Mouse (Mus musculus) fat pad, adult 2 months (tissue): Measurements from ENCODE around the gene Fancg.
"Not testable (repeated sequence)": the region's sequence is repeated elsewhere in the genome, so short reads cannot be mapped to it uniquely, and the experiment has no call there.

Experiments
- DNase-seq: peaks from one replicate; pipeline ENCODE4 v3.0.0-alpha.2; 2011; ENCODE audit warnings: low read depth, low spot score; ENCODE audit errors: extremely low read depth

The Fancg gene

DNA sequence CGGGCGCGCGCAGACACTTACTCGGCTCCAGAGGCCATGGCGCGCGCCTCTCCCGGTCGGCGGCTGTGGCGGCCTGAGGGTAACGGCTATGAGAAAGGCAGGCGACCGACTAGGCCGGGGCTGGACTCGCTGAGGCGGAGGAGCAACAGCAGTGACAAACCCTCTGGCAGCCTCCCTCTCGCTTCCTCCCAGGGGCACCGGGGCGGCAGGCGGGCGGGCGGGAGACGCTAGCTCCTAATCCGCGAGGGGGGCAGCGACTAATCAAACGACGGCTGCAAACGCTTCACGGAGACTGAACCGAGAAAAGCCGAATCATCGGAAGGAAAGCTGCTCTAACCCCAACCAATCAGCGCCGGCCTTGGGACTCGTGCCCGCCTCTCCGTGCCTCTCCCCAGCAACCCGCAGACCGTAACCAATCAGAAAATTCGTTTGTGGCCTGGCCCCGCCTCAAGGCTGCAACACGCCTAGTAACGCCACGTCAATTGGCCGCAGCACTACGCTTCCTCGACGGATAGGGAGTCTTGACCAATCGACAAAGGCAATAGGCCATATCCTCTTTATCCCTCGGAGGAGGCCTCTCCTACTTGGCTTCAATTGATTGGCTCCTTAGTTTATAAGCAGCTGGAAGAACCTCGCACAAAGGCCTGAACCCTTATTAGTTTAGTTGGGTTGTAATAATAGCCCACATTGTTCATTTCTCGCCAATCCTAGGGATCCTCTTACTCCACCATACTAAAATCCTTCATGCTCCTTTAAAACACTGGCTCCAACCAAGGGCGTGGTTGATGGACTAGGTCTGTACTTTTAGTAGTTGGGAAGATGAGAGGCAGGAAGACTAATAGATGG lies 9.9 kb downstream of the Fancg start, which contains the start of gene Vcp:
Gene Vcp, minus strand, starts transcription at position 367 of the 846 bp plus-strand sequence.
- DNase-seq = peak; percentile 97

DNA sequence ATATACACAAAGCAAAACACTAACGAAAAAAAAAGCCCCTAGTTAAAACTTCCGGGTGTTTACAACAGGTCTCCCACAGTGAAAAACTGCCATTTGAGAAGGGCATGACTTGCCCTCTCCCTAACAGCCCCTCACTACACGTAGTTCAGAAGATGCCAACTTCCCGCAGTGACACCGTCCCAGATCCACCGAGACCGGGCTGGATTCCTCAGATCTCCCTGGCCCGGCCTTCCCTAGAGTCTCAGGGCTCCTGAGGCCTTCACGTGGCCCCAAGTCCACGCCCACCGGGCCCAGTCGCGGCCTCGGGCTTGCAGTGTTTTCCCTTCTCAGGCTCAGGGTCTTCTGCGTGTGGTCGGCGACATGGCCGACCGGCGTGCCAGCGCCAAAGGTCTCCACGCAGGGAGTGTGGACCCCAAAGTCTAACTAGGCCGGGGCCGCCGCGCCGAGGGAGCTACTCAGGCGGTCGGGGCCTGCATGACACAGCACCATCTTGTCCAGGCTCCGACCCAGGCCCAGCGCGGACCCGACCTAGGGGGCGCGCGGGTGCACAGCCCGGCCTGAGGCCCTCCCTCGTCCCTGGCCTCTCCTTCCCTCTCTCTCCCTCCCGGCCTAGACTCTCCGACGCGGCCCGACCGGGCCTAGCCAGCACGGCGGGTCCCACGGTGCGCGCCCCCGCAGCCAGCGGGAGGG lies 10.7 kb downstream of the Fancg start:
- DNase-seq = no peak

DNA sequence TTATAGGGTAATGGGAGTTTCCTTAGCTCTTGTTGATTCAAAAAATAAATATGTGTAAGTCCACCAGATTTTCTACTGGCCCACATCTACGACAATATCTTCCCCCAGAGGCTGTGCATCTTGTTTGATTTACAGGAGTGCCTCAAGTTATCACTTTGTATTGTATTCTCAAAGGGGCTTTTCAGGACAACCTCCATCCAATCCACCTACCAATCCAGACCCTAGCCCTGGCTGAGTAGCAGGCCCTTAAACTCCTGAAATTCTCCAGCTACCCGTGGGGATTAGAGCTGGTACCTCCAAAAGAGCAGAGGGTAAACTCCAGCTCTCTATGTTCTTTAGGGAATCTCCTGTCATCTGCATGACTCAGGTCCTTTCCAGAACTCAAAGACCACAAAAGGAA lies 12.3 kb downstream of the Fancg start:
- no peak for DNase-seq

DNA sequence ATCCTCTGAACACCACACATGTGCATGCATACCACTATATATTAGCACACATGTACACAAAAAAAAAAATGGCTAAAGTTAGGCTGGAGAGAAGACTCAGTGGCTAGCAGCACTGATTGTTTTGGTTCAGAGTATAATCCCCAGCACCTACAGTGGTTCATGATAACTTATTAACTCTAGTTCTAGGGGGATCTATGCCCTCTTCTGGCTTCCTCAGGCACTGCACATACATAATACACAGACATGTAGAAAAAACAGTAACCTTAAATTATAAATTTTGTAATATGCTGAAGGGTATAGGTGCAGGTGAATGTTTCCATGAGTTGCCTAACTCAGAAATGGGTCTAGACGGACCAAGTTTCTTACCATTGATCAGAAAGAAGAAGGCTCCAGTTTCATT lies 22.0 kb downstream of the Fancg start:
- DNase-seq = no peak

GRCm38 (mm10) chr4:42980467-42980866 lies 29.8 kb downstream of the Fancg start:
- not testable (repeated sequence) for DNase-seq

DNA sequence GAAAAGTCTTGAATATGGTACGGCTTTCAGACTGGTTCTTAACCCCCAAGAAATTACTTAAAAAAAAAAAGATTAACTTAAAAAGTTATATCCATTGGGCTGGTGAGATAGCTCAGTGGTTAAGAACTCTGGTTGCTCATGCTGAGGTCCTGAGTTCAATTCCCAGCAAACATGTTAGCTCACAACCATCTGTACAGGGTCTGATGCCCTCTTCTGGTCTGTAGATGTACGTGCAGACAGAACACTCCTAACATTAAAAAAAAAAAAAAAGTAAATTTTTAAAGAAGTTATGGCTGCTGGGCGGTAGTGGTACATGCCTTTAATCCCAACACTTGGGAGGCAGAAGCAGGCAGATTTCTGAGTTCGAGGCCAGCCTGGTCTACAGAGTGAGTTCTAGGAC lies 32.2 kb downstream of the Fancg start:
- no peak for DNase-seq

GRCm38 (mm10) chr4:42973868-42974267 lies 36.4 kb downstream of the Fancg start:
- DNase-seq = no peak

- no peak for DNase-seq
These were observed 37.4 kb downstream of the Fancg start for GRCm38 (mm10) chr4:42972952-42973351.

DNA sequence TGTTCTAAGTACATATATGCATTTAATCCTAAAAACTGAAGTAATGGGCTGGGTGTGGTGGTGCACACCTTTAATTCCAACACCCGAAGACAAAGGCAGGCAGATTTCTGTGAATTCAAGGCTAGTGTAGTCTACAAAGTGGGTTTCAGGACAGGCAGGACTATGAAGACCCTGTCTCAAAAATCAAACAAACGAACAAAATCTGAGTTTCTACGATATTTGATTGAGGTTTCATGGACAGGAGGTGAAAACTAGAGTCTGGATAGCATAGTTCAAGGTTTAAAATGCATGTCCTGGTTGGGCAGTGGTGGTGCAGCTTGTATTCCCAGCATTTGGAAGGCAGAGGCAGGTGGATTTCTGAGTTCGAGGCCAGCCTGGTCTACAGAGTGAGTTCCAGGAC lies 41.0 kb downstream of the Fancg start, which contains the start of gene 1700022I11Rik:
Gene 1700022I11Rik, plus strand, starts transcription at position 301 of the 400 bp plus-strand sequence.
- DNase-seq = no peak

- DNase-seq = no peak
These were observed 45.1 kb downstream of the Fancg start for GRCm38 (mm10) chr4:42965039-42965719.

GRCm38 (mm10) chr4:42963480-42963879 lies 46.8 kb downstream of the Fancg start:
- DNase-seq = no peak

DNA sequence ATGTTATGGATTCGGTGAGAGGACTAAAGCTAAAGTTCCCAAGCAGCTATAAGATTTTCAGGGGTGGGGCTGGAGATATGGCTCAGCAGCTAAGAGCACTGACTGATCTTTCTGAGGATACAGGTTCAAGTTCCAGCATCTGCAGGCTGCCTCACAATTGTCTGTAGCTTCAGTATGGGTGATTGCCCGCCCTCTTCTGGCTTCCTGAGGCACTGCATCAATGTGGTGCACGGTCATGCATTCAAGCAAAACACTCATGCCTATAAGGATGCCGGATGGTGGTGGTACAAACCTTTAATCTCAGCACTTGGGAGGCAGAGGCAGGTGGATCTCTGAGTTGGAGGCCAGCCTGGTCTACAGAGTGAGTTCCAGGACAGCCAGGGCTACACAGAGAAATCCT lies 48.7 kb downstream of the Fancg start:
- no peak for DNase-seq

DNA sequence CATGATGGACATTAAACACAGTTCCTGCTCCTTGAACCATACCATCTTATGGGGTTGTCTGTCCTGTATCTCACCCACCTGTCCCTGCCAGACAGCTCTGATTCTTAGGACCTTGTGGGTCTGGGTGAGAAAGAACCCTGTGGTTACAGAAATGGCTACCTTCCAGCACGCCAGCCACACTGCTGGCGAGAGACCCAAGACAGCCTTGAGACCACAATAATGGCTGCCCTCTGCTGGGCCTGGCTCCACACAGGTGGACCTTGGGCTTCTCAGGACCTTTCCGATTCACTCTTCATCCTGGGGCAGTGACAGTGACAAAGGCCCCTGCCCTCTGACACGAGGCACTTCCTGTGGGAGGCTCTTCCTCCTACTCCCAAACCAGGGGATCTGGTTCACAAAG lies 50.9 kb downstream of the Fancg start:
- DNase-seq = no peak

DNA sequence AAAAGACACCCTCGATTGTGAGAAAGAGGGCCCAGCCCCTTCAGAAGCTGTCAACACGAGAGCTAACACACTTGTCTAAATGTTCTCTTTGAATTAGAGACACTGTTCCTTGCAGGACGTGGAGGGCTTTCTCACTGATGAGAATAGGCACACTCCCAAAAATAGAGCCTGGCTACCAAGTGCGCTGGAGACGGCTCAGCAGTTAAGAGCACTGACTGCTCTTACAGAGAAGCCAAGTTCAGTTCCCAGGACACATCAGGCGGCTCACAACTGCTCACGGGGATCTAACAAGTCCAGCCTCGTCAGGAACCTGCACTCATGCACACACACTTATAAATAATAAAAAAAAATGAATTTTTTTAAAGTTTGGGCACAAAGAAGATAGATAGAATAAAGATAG lies 51.4 kb downstream of the Fancg start:
- DNase-seq = no peak

DNA sequence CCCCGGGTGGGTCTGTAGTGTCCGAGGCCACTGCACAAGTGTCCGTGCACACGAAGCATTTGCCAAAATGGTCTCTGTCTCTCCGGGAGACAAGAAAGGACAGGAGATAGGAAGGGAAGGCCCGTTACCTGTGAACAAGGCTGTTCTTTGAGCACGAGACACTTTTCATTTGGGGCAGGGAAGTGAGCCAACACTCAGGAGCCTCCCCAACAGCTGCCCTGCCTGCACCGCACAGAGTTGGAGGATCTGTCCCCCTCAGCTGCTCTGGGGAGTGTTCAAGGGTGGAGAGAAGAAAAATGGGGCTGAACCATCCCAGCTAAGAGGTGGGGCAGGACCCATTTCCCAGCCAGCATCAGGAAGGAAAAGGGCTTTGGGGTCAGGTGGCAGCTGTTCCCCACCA lies 52.3 kb downstream of the Fancg start:
- DNase-seq = no peak

GRCm38 (mm10) chr4:42957306-42957705 lies 53.0 kb downstream of the Fancg start:
- no peak for DNase-seq

DNA sequence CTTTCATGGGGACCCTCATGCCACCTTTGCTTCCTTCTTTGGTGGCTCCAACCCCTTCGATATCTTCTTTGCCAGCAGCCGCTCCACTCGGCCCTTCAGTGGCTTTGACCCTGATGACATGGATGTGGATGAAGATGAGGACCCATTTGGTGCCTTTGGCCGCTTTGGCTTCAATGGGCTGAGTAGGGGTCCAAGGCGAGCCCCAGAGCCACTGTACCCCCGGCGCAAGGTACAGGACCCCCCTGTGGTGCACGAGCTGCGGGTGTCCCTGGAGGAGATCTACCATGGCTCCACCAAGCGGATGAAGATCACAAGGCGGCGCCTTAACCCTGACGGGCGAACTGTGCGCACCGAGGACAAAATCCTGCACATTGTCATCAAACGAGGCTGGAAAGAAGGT lies 53.7 kb downstream of the Fancg start:
- no peak for DNase-seq

DNA sequence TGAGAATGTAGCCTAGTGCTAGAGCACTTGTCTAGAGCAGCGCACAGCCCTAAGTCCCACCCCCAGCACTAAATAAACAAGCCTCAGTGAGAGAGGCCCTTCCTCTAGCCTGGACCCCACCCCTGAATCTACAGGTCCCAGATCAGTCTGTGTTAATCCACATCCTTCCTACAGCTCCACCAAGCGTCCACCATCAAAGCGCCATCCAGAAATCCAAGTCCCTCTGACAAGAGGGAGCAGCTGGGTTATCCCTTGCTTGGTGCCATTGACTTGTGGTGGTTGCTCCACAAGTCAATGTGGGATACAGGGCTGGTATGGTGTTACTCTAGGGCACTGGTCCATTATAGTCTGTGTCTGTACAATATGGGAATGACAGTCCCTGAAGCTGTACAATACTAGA lies 55.1 kb downstream of the Fancg start:
- no peak for DNase-seq

GRCm38 (mm10) chr4:42954297-42954696 lies 56.0 kb downstream of the Fancg start:
- DNase-seq = no peak

DNA sequence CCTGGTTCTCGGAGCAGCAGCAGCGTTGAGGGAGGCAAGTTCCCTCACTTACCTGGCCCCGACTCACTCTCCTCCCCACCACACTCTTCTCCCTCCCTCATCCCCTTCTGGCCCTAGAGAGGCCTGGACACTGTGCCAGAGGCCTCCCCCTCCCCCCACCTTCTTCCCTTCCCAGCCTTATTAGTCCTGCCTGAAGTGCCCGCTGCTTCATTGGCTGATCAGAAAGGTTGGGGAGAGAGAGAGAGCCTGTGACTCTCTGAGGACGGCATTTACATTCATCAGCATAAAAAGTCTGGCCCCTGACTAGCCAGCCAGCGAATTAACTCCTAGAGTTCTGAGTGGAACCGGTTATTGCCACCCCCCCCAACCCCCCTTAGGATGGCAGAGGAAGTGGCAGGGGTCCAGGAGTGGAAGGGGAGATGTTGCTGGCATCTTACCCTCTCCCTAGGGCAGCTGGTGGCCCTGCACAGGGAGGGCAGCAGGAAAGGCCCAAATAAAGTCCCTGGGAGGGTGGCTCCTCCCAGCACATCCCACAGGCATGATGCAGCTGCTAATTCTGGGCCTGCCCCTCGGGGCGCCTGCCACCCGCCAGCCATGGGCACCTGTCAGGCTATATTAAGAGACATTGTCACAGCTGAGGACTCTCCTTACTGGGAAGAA lies 56.7 kb downstream of the Fancg start:
- DNase-seq = no peak

- DNase-seq = no peak
These were observed 57.7 kb downstream of the Fancg start for GRCm38 (mm10) chr4:42952563-42952962.
